Mouse (Mus musculus): Measurements from ENCODE around the gene Ksr2.

Ksr2 gene

DNA sequence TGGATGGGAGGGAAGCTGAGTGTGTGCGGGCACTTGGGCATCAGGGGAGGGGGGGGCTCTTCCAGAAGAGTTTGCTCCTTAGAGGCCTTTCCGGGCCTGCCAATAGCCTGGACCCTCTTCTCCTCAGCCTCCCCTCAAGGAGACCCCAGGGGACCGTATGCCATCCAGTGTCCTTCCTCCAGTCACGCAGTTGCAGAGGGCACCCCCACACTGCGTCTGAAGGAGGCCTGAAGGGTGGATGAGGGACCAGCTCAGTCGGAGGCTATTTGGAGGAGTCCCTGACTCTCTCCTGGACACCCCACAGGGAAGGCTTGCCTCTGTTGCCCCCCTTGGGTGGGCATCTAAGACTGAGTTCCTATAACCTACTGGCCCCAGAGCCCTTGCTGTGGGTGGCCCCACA, 367.4 kb downstream of the Ksr2 start:
- DNase-seq (ENCODE audit: low read depth, low spot score) = no peak

DNA sequence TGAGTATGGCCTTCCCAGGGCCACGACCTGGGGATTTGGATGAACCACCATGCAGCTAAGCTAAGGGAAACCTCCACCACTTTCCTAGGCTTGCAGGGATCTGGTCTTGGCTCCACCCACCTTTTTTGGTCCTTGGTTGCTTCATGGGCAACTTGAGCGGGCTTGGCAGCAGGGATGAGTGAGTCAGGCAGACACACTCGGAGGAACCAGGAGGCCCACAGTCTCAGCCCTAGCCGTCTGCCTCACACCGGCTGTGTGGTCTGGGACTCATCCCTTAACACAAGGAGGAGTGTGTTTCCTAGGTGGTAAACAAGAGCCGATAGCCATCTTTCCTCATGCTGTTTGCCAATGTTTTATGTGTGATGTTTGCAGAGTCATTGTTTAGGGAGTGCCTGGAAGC, 376.3 kb downstream of the Ksr2 start:
- no peak for DNase-seq (ENCODE audit: low read depth, low spot score)

DNA sequence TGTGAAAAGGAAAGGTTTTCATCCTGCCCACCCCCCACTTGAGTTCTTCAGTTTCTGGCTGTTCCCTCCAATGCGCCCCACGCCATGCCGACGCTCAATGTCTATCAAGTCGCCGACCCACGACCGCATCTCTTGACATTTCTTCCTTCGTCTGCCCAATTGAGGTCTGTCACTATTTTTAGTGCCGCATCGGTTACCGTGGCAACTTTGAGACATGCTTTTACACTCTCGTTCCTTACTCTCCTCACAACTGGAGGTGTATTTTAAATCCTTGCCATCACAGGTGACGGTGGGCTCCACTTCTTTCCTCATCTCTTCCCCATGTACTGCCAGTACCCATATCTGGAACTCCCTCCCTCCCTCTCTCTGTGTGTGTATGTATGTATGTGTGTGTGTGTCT, 378.1 kb downstream of the Ksr2 start:
- DNase-seq (ENCODE audit: low read depth, low spot score) = no peak

DNA sequence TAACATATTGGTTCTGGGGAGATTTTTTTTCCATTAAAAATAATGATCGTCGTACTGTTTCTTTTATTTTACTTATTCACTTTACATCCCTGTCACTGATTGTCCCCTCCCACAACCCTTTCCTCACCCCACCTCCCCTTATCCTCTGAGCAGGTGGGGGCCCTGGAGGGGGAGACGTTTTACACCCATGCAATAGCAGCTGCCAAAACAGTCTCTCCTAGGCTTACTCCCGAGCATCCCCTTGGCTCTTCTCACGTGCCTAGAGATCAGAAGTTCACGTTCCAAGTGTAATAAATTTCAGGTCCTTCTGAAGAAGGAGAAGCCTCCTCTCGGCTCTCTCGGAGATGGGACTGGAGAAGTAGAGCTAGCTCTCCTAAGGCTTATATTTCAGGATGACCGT, 387.0 kb downstream of the Ksr2 start:
- no peak for DNase-seq (ENCODE audit: low read depth, low spot score)

DNA sequence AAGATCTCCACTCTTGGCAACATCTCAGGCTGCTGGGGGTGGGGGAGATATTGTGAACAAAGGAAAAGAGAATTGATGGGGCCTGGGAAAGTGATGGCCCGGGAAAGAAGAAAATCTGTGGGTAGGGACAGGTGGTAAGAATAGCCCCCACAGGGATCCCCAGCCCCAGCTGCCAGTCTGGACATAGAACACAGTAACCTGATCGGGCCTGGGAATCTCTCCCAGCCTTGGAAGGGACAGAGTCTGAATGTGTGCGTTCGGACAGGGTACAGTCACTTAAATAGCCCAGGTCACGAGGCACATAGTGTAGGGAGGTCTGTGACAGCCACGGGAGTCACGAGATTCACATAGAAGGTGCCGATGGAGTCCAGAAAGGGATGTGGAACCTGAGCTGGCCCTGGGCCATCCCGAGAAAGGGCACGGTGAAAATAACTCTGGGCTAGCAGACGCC, 388.3 kb downstream of the Ksr2 start:
- DNase-seq (ENCODE audit: low read depth, low spot score) = no peak

DNA sequence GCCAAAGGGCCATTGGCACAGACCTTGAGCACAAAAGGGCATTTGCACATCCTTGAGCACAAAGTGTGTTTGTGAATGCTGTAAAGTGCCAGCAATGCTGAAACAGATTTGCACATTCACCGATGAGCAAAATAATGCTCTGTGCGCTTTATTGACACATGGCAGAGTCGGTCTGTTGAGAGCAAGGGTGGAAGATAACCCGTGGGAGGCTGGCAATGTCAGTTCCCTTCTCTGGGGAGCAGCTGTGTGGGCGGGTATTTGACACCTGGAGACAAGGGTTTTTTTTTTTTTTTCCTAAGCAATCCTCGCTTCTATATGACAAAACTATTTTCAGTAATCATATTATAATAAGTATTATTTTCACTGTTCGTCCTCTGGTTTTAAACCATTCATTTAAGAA, 389.8 kb downstream of the Ksr2 start:
- DNase-seq (ENCODE audit: low read depth, low spot score) = no peak

DNA sequence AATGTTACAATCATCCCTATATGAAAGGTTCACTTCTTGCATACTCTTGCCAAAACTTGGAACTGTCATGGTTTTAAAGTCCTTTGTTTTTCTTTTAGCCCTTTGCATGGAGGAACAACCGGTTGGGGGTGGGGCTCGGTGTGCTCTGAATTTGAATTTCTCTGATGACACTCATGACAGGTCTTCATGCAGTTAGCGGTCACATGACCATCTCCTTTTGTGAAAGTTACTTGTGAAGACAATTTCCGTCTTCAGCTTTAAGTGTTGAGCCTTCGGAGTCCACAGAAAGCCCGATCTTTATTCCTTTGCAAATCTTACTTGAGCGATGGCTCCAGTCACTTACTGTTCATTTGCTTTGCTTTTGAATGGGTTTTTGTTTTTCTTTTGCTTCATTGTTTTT, 397.1 kb downstream of the Ksr2 start:
- no peak for DNase-seq (ENCODE audit: low read depth, low spot score)

DNA sequence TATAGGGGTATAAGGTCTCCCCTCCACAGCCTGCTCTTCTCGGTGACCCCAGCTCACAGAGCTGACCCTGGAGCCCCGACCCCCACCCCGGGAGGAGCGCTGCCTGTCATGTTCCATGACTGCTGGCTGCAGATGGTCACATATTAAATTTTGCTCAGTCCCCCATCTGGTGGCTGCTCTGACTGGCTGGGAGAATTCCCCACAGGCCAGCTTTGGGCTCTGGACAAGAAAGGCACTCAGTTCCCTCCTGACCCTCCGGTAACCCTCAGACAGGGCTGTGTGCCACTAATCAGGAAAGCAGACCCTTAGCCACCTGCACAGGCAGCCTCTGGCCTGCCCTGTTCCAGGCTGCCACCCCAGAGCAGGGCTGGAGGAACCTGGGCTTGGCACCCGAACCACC, 405.0 kb downstream of the Ksr2 start:
- DNase-seq (ENCODE audit: low read depth, low spot score) = no peak

DNA sequence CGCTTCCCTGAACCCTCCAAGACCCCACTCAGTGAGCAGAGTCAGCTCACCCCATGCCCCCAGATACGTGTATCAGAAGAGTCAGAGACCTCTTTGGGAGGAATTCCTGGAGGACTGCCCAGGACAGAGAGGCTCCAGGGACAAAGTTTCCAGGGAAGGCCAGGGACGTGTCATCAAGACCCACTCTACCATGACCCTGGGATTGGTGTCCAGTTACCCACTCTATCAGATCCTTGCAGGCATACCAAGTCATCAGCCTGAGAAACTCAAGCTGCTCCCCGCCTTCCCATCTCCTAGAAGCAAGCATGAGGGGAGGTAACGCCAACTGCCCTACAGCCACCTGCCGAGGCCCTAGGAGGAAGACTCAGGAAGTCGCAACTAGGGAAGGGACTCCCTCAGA, 406.6 kb downstream of the Ksr2 start:
- DNase-seq (ENCODE audit: low read depth, low spot score) = no peak

DNA sequence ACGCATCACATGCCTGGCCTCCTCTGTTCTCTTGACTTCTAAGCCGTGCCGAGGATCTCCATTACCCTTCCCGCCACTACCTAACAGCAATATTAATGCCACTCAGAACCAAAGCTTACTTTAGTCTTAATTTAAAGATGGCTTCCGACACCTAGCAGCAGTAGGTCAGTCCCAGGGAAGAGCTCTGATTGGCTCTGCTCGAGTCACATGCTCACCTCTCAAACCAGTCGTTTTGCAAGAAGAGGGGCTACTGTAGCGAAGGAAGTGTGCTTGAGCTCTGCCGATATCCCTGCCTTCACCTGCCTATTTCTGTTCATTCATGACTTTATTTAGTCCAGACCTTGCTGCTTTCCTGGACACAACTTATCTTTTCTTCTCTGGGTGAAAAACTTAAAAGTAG, 410.0 kb downstream of the Ksr2 start:
- DNase-seq (ENCODE audit: low read depth, low spot score) = no peak

DNA sequence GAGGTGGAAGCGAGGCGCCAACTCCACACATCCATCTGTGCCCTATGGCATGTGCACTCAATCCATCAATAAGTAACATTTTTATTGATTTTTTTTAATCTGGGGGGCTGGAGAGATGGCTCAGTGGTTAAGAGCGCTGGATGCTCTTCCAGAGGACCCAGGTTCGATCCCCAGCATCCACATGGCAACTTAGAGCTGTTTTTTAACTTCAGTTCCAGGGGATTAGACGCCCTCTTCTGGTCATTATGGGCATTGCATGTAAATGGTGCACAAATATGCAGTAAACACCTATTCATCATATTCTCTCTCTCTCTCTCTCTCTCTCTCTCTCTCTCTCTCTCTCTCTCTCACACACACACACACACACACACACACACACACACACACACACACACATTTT, 410.7 kb downstream of the Ksr2 start:
- no peak for DNase-seq (ENCODE audit: low read depth, low spot score)

All from retina, postnatal 7 days (tissue).